Mouse (Mus musculus) ES-E14 (cell line): ENCODE measurements around the gene Mrm2. TPM values are rescaled to one million over a fixed set of nuclear protein-coding genes. Genes with fewer than 3 reads are reported as not detected.

Source experiments
- DNase-seq: peaks from one replicate; pipeline ENCODE4 v3.0.0-alpha.2; 2013; ENCODE audit warnings: low read depth, low spot score
- H3K27ac ChIP-seq: 2 replicates; pipeline ENCODE4 v1.5.1; 2012; ENCODE audit warnings: low read depth, mild to moderate bottlenecking, low read length, moderate library complexity, mixed read lengths; ENCODE audit not compliant: poor library complexity, insufficient read depth, severe bottlenecking
- H3K36me3 ChIP-seq: 2 replicates; pipeline ENCODE4 v1.6.1; 2012; ENCODE audit warnings: mild to moderate bottlenecking, low read length, moderate library complexity, mixed read lengths; ENCODE audit not compliant: control insufficient read depth, poor library complexity, insufficient read depth, severe bottlenecking
- H3K4me1 ChIP-seq, 2 experiments: fragments of 150-350 bp in 1 of 2; sonication (generic) in 1 of 2; 2 replicates each; pipeline ENCODE4 v1.6.1; 2012; ENCODE audit warnings: low read length in 2 of 2, mild to moderate bottlenecking in 1 of 2, mixed read lengths in 1 of 2; ENCODE audit not compliant: control insufficient read depth in 2 of 2, insufficient read depth in 2 of 2, poor library complexity in 1 of 2
- H3K4me3 ChIP-seq, 2 experiments: fragments of 150-350 bp in 1 of 2; sonication (generic) in 1 of 2; 2 replicates each; pipeline ENCODE4 v1.5.1; 2012; ENCODE audit warnings: low read length in 2 of 2, low read depth in 1 of 2, mild to moderate bottlenecking in 1 of 2, mixed read lengths in 1 of 2; ENCODE audit not compliant: insufficient read depth in 1 of 2, poor library complexity in 1 of 2, severe bottlenecking in 1 of 2
- H3K9ac ChIP-seq: 2 replicates; pipeline ENCODE4 v1.6.1; 2012; ENCODE audit warnings: low read depth, mild to moderate bottlenecking, low read length, mixed read lengths; ENCODE audit not compliant: poor library complexity, insufficient read depth, severe bottlenecking
- H3K9me3 ChIP-seq: fragments of 150-350 bp; sonication (generic); 2 replicates; pipeline ENCODE4 v1.6.1; 2012; ENCODE audit warnings: low read depth, mild to moderate bottlenecking, low read length; ENCODE audit not compliant: control insufficient read depth, insufficient read depth
- CHD2 ChIP-seq: IDR thresholded peaks from 2 replicates; pipeline ENCODE4 v1.6.1; 2014; ENCODE audit warnings: mild to moderate bottlenecking, low read depth, low read length, inconsistent platforms
- HCFC1 ChIP-seq: IDR thresholded peaks from 2 replicates; pipeline ENCODE4 v1.6.1; 2012; ENCODE audit warnings: low read length, inconsistent platforms, borderline replicate concordance; ENCODE audit not compliant: insufficient read depth
- MAFK ChIP-seq: IDR thresholded peaks from 2 replicates; pipeline ENCODE4 v1.6.1; 2014; ENCODE audit warnings: mild to moderate bottlenecking, low read depth, low read length, inconsistent platforms; ENCODE audit not compliant: insufficient read depth
- ZC3H11A ChIP-seq: IDR thresholded peaks from 2 replicates; pipeline ENCODE4 v1.6.1; 2012; ENCODE audit warnings: low read depth, mild to moderate bottlenecking, inconsistent platforms, low read length, borderline replicate concordance
- ZNF384 ChIP-seq: IDR thresholded peaks from 2 replicates; pipeline ENCODE4 v1.6.1; 2012; ENCODE audit warnings: low read depth, low read length, inconsistent platforms
- in situ Hi-C, 2 experiments: fragments of 600-800 bp; cut with MboI; formaldehyde crosslinking; loops; one replicate each; pipeline ENCODE4 v1.15.1; 2025; ENCODE audit warnings: low sequenced_read_pairs in 2 of 2, inconsistent platforms in 1 of 2; ENCODE audit not compliant: unreplicated experiment in 2 of 2
- total RNA-seq: library from RNA; depleted of rRNA; stranded (reverse); fragments of 300-350 nt; gene quantifications from 2 replicates; pipeline ENCODE4 v1.2.3, GENCODE M21; 2012

Gene Mrm2
- total RNA-seq, 1 experiment = 14.6 TPM

- H3K27ac ChIP-seq = no peak overlapping the region
- no peak for TF ChIP-seq MAFK
- TF ChIP-seq ZNF384 = no peak
- no peak for TF ChIP-seq HCFC1
- no peak for TF ChIP-seq ZC3H11A
- no peak for TF ChIP-seq CHD2
- in situ Hi-C loops = no loop called here
- DNase-seq = no peak
- H3K4me3 ChIP-seq = no peak overlapping the region
- H3K9ac ChIP-seq = no peak overlapping the region
- peaks cover 0 to 14% of the 10 kb centered on the region in 2 experiments; a peak in 2 of 4 replicates for H3K4me1 ChIP-seq
- no peaks in the 10 kb centered on the region for H3K36me3 ChIP-seq
- no peaks in the 10 kb centered on the region for H3K9me3 ChIP-seq
Observed at GRCm38 (mm10) chr5:140375249-140375829, 43.6 kb upstream of the Mrm2 start.

DNA sequence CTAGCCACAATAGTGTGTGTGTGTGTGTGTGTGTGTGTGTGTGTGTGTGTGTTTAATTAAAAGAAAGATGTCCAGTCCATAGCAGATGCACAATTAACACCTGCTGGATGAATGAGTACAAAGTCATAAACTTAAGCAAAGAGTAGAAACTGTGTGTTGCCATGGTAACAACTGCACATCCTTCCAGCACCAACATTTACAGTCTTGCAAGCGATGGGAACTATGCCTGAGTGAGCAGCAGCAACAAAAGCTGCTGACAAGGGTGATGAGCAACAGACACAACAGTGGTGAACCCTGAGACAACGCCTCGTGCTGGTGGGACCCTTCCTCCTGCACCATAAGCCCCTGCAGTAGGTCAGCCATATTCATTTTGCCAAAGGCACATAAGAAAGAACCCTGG, 42.5 kb upstream of the Mrm2 start:
- TF ChIP-seq ZC3H11A (no peak), MAFK (no peak), ZNF384 (no peak), CHD2 (no peak), HCFC1 (no peak)

GRCm38 (mm10) chr5:140373711-140374110, 42.0 kb upstream of the Mrm2 start:
- in situ Hi-C loops = no loop called here
- H3K9me3 ChIP-seq = no peaks in the 10 kb centered on the region
- H3K4me3 ChIP-seq = no peak overlapping the region
- peaks cover 0 to 8% of the 10 kb centered on the region in 2 experiments; a peak in 2 of 4 replicates for H3K4me1 ChIP-seq
- H3K9ac ChIP-seq = no peak overlapping the region
- TF ChIP-seq CHD2 = no peak
- no peak overlapping the region for H3K27ac ChIP-seq
- no peaks in the 10 kb centered on the region for H3K36me3 ChIP-seq
- no peak for DNase-seq

More for the DNA sequence above, 42.5 kb upstream of the Mrm2 start:
- Histone ChIP-seq H3K9ac (no peak overlapping the region), H3K4me3 (no peak overlapping the region), H3K4me1 (peaks cover 0 to 11% of the 10 kb centered on the region in 2 experiments; a peak in 2 of 4 replicates), H3K9me3 (no peaks in the 10 kb centered on the region), H3K36me3 (no peaks in the 10 kb centered on the region), H3K27ac (no peak overlapping the region)
- no peak for DNase-seq
- in situ Hi-C loops = no loop called here

GRCm38 (mm10) chr5:140371671-140372070, 40.0 kb upstream of the Mrm2 start:
- no peak overlapping the region for H3K27ac ChIP-seq

More at GRCm38 (mm10) chr5:140371671-140372070, 40.0 kb upstream of the Mrm2 start:
- no peak for DNase-seq
- Histone ChIP-seq H3K9me3 (no peaks in the 10 kb centered on the region), H3K4me3 (no peak overlapping the region), H3K9ac (no peak overlapping the region), H3K4me1 (peaks cover 1 to 10% of the 10 kb centered on the region in 2 experiments; a peak in 2 of 4 replicates), H3K36me3 (no peaks in the 10 kb centered on the region)
- in situ Hi-C loops = no loop called here
- no peak for TF ChIP-seq ZC3H11A
- TF ChIP-seq MAFK = no peak
- no peak for TF ChIP-seq HCFC1
- TF ChIP-seq CHD2 = no peak
- no peak for TF ChIP-seq ZNF384
